Mouse (Mus musculus) heart, postnatal 0 days (tissue): ENCODE measurements around the gene Rec114.

ENCODE experiments used
- CTCF ChIP-seq: IDR thresholded peaks from 2 replicates; pipeline ENCODE4 v1.5.1; 2016; ENCODE audit warnings: antibody characterized with exemption, control low read depth, low read depth
- EP300 ChIP-seq: IDR thresholded peaks from 2 replicates; pipeline ENCODE4 v1.6.1; 2016; ENCODE audit warnings: antibody characterized with exemption, low read depth

- TF ChIP-seq CTCF, result no peak
- TF ChIP-seq EP300, result no peak
Observed at GRCm38 (mm10) chr9:58685290-58685689, 58.5 kb downstream of the Rec114 start.
